Mouse (Mus musculus) heart, embryonic 14.5 days (tissue): ENCODE data around the gene Hmcn1. TPM values are rescaled to one million over a fixed set of nuclear protein-coding genes. Genes with fewer than 3 reads are reported as not detected.

Source experiments
- ATAC-seq: fragments of 200-750 bp; cut with Nextera tagmentation; 2 replicates; pipeline ENCODE4 v1.8.0; 2017; ENCODE audit warnings: low read depth, moderate TSS enrichment; ENCODE audit not compliant: insufficient number of reproducible peaks, insufficient read depth, low FRiP score
- H3K27ac ChIP-seq, 2 experiments: fragments of 200-500 bp in 1 of 2; fragments of 300-500 bp in 1 of 2; sonication (generic) in 1 of 2; replicated peaks in 1 of 2; 2 replicates each; pipeline ENCODE4 v1.5.1; 2012 to 2014; ENCODE audit warnings: low read depth in 2 of 2, low read length in 2 of 2, control low read depth in 1 of 2, mild to moderate bottlenecking in 1 of 2, mixed read lengths in 1 of 2; ENCODE audit not compliant: control insufficient read depth in 1 of 2, insufficient read depth in 1 of 2
- H3K27me3 ChIP-seq: fragments of 300-500 bp; sonication (generic); 2 replicates; pipeline ENCODE4 v1.6.1; 2014; ENCODE audit warnings: mild to moderate bottlenecking, low read length, control low read depth; ENCODE audit not compliant: control insufficient read depth, insufficient read depth
- H3K36me3 ChIP-seq: fragments of 300-500 bp; sonication (generic); 2 replicates; pipeline ENCODE4 v1.6.1; 2014; ENCODE audit warnings: mild to moderate bottlenecking, control low read depth, low read length, mixed read lengths; ENCODE audit not compliant: control insufficient read depth, insufficient read depth
- H3K4me1 ChIP-seq, 2 experiments: fragments of 200-500 bp in 1 of 2; fragments of 300-500 bp in 1 of 2; sonication (generic) in 1 of 2; 2 replicates each; pipeline ENCODE4 v1.6.1; 2012 to 2014; ENCODE audit warnings: low read length in 2 of 2, control low read depth in 1 of 2, mixed read lengths in 1 of 2; ENCODE audit not compliant: control insufficient read depth in 2 of 2, insufficient read depth in 2 of 2
- H3K4me2 ChIP-seq: fragments of 300-500 bp; sonication (generic); 2 replicates; pipeline ENCODE4 v1.6.1; 2014; ENCODE audit warnings: mild to moderate bottlenecking, low read length
- H3K4me3 ChIP-seq, 2 experiments: fragments of 200-500 bp in 1 of 2; fragments of 300-500 bp in 1 of 2; sonication (generic) in 1 of 2; 2 replicates each; pipeline ENCODE4 v1.5.1; 2012 to 2014; ENCODE audit warnings: low read length in 2 of 2, mild to moderate bottlenecking in 2 of 2, control low read depth in 1 of 2, low read depth in 1 of 2, moderate library complexity in 1 of 2; ENCODE audit not compliant: control insufficient read depth in 1 of 2, insufficient read depth in 1 of 2
- H3K9ac ChIP-seq: fragments of 300-500 bp; sonication (generic); 2 replicates; pipeline ENCODE4 v1.6.1; 2014; ENCODE audit warnings: mild to moderate bottlenecking, low read length
- H3K9me3 ChIP-seq: fragments of 300-500 bp; sonication (generic); 2 replicates; pipeline ENCODE4 v1.6.1; 2016; ENCODE audit warnings: low read length, control low read depth; ENCODE audit not compliant: control insufficient read depth
- WGBS: fragments of 180-500 bp; shearing (Covaris S2); extraction: QIAGEN DNeasy Blood & Tissue Kit; methylation state at CpG from one replicate; pipeline ENCODE4 v1.1.7; 2014; 5-methylcytosine and 5-hydroxymethylcytosine counted together
- polyA plus RNA-seq: library from polyadenylated mRNA; unstranded; fragments of >200 nt; fragmentation: Nextera tagmentation; extraction: Ambion mirVana; gene quantifications from 2 replicates; pipeline ENCODE4 v1.2.1, GENCODE M21; 2014

Gene Hmcn1
- polyA plus RNA-seq, 1 experiment from 2014 or later, result 35.1 TPM

GRCm38 (mm10) chr1:150706502-150706901 lies 286.7 kb downstream of the Hmcn1 start:
- WGBS, result 80% methylated on average over 4 of the region's 4 CpGs
- no peak overlapping the region for H3K4me2 ChIP-seq
- no peak for ATAC-seq
- peaks cover 18% of the 10 kb centered on the region for H3K36me3 ChIP-seq
- H3K4me1 ChIP-seq, result no peaks in the 10 kb centered on the region
- no peak overlapping the region for H3K27ac ChIP-seq
- H3K9me3 ChIP-seq, result no peaks in the 10 kb centered on the region
- H3K9ac ChIP-seq, result no peak overlapping the region
- H3K27me3 ChIP-seq, result no peaks in the 10 kb centered on the region
- no peak overlapping the region for H3K4me3 ChIP-seq

- no peaks in the 10 kb centered on the region for H3K4me1 ChIP-seq
- no peak overlapping the region for H3K4me2 ChIP-seq
- H3K27ac ChIP-seq, result no peak overlapping the region
- H3K9ac ChIP-seq, result no peak overlapping the region
- H3K27me3 ChIP-seq, result no peaks in the 10 kb centered on the region
- ATAC-seq, result no peak
- H3K4me3 ChIP-seq, result no peak overlapping the region
- peaks cover 72% of the 10 kb centered on the region for H3K36me3 ChIP-seq
- 81% methylated on average over 3 of the region's 3 CpGs for WGBS
- no peaks in the 10 kb centered on the region for H3K9me3 ChIP-seq
Measured at GRCm38 (mm10) chr1:150697749-150698148, 295.5 kb downstream of the Hmcn1 start.

GRCm38 (mm10) chr1:150682044-150682443 lies 311.2 kb downstream of the Hmcn1 start:
- no peak overlapping the region for H3K4me3 ChIP-seq
- H3K36me3 ChIP-seq, result peaks cover 74% of the 10 kb centered on the region
- H3K4me1 ChIP-seq, result no peaks in the 10 kb centered on the region
- H3K27ac ChIP-seq, result no peak overlapping the region
- H3K27me3 ChIP-seq, result no peaks in the 10 kb centered on the region
- no peak overlapping the region for H3K9ac ChIP-seq
- H3K4me2 ChIP-seq, result no peak overlapping the region
- WGBS, result 86% methylated on average over 6 of the region's 6 CpGs
- ATAC-seq, result no peak
- no peaks in the 10 kb centered on the region for H3K9me3 ChIP-seq

- Histone ChIP-seq H3K4me1 (no peaks in the 10 kb centered on the region), H3K9ac (no peak overlapping the region), H3K27me3 (no peaks in the 10 kb centered on the region), H3K27ac (no peak overlapping the region), H3K9me3 (no peaks in the 10 kb centered on the region), H3K4me3 (no peak overlapping the region), H3K4me2 (no peak overlapping the region), H3K36me3 (peaks cover 72% of the 10 kb centered on the region)
- no peak for ATAC-seq
- WGBS, result 97% methylated on average over 3 of the region's 3 CpGs
Measured at GRCm38 (mm10) chr1:150681433-150681832, 311.8 kb downstream of the Hmcn1 start.

- no peak overlapping the region for H3K4me3 ChIP-seq
- H3K9ac ChIP-seq, result no peak overlapping the region
- H3K4me1 ChIP-seq, result no peaks in the 10 kb centered on the region
- H3K9me3 ChIP-seq, result no peaks in the 10 kb centered on the region
- no peak overlapping the region for H3K27ac ChIP-seq
- peaks cover 71% of the 10 kb centered on the region for H3K36me3 ChIP-seq
- H3K27me3 ChIP-seq, result no peaks in the 10 kb centered on the region
- 73% methylated on average over 15 of the region's 15 CpGs for WGBS
- ATAC-seq, result no peak
- H3K4me2 ChIP-seq, result no peak overlapping the region
Measured at GRCm38 (mm10) chr1:150681006-150681405, 312.2 kb downstream of the Hmcn1 start.

GRCm38 (mm10) chr1:150680345-150680744 lies 312.9 kb downstream of the Hmcn1 start:
- WGBS, result 70% methylated on average over 4 of the region's 4 CpGs
- Histone ChIP-seq H3K4me1 (no peaks in the 10 kb centered on the region), H3K9ac (no peak overlapping the region), H3K27me3 (no peaks in the 10 kb centered on the region), H3K4me2 (no peak overlapping the region), H3K36me3 (peaks cover 71% of the 10 kb centered on the region), H3K4me3 (no peak overlapping the region), H3K27ac (no peak overlapping the region), H3K9me3 (no peaks in the 10 kb centered on the region)
- ATAC-seq, result no peak

GRCm38 (mm10) chr1:150645314-150645713 lies 347.9 kb downstream of the Hmcn1 start:
- Histone ChIP-seq H3K27me3 (no peaks in the 10 kb centered on the region), H3K36me3 (peaks cover 69% of the 10 kb centered on the region), H3K4me1 (no peaks in the 10 kb centered on the region), H3K4me2 (no peak overlapping the region), H3K9me3 (peaks cover 5% of the 10 kb centered on the region; the same call in 1 of the 2 replicates), H3K27ac (no peak overlapping the region), H3K9ac (no peak overlapping the region), H3K4me3 (no peak overlapping the region)
- ATAC-seq, result no peak
- 93% methylated on average over 1 of the region's 1 CpGs for WGBS

GRCm38 (mm10) chr1:150639522-150639921 lies 353.7 kb downstream of the Hmcn1 start:
- Histone ChIP-seq H3K36me3 (peaks cover 47% of the 10 kb centered on the region), H3K4me3 (no peak overlapping the region), H3K27ac (no peak overlapping the region), H3K9me3 (no peaks in the 10 kb centered on the region), H3K27me3 (no peaks in the 10 kb centered on the region), H3K4me1 (no peaks in the 10 kb centered on the region), H3K9ac (no peak overlapping the region), H3K4me2 (no peak overlapping the region)
- ATAC-seq, result no peak
- WGBS, result 52% methylated on average over 6 of the region's 6 CpGs
